Mouse (Mus musculus) ovary, postnatal 10 days (tissue): ENCODE results near the gene Lrrc55.

ENCODE experiments used
- DNase-seq: peaks from one replicate; pipeline ENCODE4 v3.0.0; 2022; ENCODE audit warnings: low spot score

Gene Lrrc55

DNA sequence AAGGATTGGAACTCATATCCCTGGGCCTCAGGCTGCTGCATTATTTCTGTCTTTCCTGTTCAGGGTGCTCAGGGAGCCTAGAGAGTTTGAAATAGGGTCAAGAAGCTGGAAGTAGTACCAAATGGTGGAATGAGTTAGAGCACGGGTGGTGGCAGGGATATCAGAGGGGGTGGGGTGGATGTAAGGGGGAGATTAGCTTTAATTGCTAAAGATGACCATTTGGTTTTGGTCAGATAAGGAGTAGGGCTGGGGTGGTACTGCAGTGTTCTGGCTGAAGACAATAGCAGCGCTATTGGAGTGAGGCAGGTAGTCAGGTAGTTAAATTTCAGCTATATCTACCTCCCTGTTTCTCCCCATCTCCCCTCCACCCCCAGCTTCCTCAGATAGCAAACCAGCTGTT lies 65.8 kb downstream of the Lrrc55 start:
- no peak for DNase-seq

DNA sequence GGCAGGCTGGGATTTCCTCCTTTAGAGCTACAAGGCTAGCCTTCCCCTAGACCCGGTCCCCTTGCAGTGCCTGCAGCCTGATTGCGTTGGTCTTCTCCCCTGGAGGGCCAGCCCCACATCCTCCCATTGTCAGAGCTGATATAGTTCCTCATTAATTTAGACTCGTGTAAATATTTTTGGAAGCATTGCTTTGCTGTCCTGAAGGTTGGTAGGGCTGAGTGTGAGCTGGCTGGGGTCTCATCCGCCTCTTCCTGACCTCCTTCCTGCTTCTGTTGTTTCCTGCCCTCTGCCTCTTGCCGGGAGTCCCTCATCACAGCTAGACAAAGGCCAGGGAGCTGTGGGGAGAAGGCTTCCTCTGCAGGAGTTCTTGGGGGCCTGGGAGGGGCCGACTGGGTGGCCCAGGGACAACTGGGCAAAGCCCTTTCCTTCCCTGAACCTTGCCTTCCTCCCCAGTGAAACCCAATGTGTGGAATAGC lies 67.5 kb downstream of the Lrrc55 start:
- no peak for DNase-seq

DNA sequence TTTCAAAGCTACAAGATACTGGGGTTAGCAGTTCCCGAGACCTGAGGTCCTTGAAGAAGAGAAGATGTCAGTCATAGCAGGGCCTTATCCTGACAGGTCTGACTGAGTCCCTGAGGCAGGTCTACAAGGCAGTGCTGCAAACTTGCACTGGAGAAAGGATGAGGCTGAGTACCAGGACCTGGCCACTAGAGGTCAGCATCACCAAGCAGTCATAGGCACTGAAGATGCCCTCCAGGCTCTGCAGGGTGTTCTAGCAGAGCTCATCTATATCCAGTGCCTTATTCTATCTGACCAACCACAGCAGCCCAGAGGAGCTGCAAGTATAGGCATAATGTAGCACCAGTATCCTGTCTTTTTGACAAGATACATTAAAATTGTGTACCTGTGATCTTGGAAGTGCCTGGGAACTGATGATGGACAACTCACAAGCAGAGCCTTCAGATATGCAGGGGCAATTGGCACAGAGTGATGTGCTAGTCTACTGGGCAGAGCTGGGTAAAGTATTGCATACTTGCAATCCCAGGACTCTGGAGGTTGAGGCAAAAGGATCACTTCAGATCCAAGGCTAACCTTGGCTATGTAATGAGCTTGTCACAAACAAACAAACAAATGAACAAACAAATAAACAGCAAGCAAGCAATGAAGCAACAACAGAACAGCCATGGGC lies 73.0 kb downstream of the Lrrc55 start:
- DNase-seq: peak; percentile 31

DNA sequence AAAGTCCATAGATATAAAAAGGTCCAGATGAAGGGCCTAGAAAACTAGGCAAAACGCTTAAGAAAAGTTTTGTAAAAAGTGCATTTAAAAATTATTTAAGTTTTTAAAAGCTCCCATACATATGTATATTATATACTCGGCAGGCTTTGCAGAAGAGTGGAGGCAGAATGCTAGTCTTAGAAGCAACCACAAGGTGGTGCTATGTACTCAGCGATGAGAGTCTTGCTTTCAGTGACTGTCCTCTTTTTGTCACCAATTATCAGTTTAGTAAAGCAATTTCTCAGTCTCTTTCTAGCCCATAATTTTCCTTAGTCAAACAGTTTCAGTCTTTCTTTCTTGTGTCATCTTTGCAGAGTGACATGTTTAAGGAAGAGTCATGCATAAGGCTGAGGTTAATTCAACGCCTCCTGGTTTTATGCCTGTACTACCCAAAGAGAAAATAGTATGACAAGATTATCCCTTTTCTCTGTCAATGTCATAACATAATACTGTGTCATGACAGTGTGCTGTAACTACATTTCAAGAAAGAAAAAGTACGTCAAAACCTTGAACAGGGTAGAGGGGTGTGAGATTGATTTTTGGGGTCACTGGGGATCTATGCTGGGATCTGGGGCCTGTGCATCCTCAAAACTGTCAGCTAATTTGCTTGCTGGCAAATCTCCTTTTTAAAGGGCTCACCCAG lies 73.7 kb downstream of the Lrrc55 start:
- no peak for DNase-seq
